Mouse (Mus musculus): ENCODE results near the gene Esr1.

GRCm38 (mm10) chr10:4602466-4602865 lies 8.9 kb upstream of the Esr1 start:
- TF ChIP-seq CTCF (IDR thresholded peaks at IDR 0.05; ENCODE audit: low read depth) (no peak), EP300 (IDR thresholded peaks at IDR 0.05; ENCODE audit: low read depth) (no peak)
